Mouse (Mus musculus) heart, embryonic 16.5 days (tissue): ENCODE data around the gene Tecta. TPM values are rescaled to one million over a fixed set of nuclear protein-coding genes. Genes with fewer than 3 reads are reported as not detected.

Source experiments
- ATAC-seq: fragments of 200-750 bp; cut with Nextera tagmentation; replicated peaks from 2 replicates; pipeline ENCODE4 v1.8.0; 2017; ENCODE audit warnings: moderate number of reproducible peaks; ENCODE audit not compliant: insufficient read depth, low FRiP score; ENCODE audit errors: extremely low read depth
- H3K27ac ChIP-seq: fragments of 300-500 bp; sonication (generic); 2 replicates; pipeline ENCODE4 v1.5.1; 2014; ENCODE audit warnings: mild to moderate bottlenecking, low read length, control low read depth, moderate library complexity
- H3K27me3 ChIP-seq: fragments of 300-500 bp; sonication (generic); 2 replicates; pipeline ENCODE4 v1.6.1; 2014; ENCODE audit warnings: low read length, mixed read lengths; ENCODE audit not compliant: control insufficient read depth, insufficient read depth
- H3K36me3 ChIP-seq: fragments of 300-500 bp; sonication (generic); 2 replicates; pipeline ENCODE4 v1.6.1; 2014; ENCODE audit not compliant: control insufficient read depth, insufficient read depth
- H3K4me1 ChIP-seq: fragments of 300-500 bp; sonication (generic); 2 replicates; pipeline ENCODE4 v1.6.1; 2014; ENCODE audit warnings: low read length, mixed read lengths; ENCODE audit not compliant: control insufficient read depth, insufficient read depth
- H3K4me2 ChIP-seq: fragments of 300-500 bp; sonication (generic); 2 replicates; pipeline ENCODE4 v1.6.1; 2014; ENCODE audit warnings: low read depth, mild to moderate bottlenecking, control low read depth, low read length
- H3K4me3 ChIP-seq: fragments of 300-500 bp; sonication (generic); 2 replicates; pipeline ENCODE4 v1.5.1; 2014; ENCODE audit warnings: mild to moderate bottlenecking, control low read depth, low read length
- H3K9ac ChIP-seq: fragments of 300-500 bp; sonication (generic); 2 replicates; pipeline ENCODE4 v1.6.1; 2014; ENCODE audit warnings: low read length, control low read depth
- H3K9me3 ChIP-seq: fragments of 300-500 bp; sonication (generic); replicated peaks from 2 replicates; pipeline ENCODE4 v1.6.1; 2016; ENCODE audit warnings: low read length; ENCODE audit not compliant: control insufficient read depth
- WGBS: fragments of 180-500 bp; shearing (Covaris S2); extraction: QIAGEN DNeasy Blood & Tissue Kit; methylation state at CpG from one replicate; pipeline ENCODE4 v1.1.7; 2014; 5-methylcytosine and 5-hydroxymethylcytosine counted together
- polyA plus RNA-seq: library from polyadenylated mRNA; unstranded; fragments of >200 nt; fragmentation: Nextera tagmentation; extraction: Ambion mirVana; gene quantifications from 2 replicates; pipeline ENCODE4 v1.2.1, GENCODE M21; 2015

The Tecta gene
- polyA plus RNA-seq, 1 experiment from 2014 or later = 0.01 TPM

- H3K4me1 ChIP-seq = no peaks in the 10 kb centered on the region; the same call in 1 of the 2 replicates
- no peak overlapping the region for H3K9ac ChIP-seq
- H3K36me3 ChIP-seq = no peaks in the 10 kb centered on the region
- H3K27me3 ChIP-seq = peaks cover 12% of the 10 kb centered on the region
- H3K9me3 ChIP-seq = no peaks in the 10 kb centered on the region
- no peak overlapping the region for H3K27ac ChIP-seq
- H3K4me2 ChIP-seq = no peak overlapping the region
- peak; percentile 37; the same call in 1 of the 2 replicates for ATAC-seq
- 31% methylated on average over 2 of the region's 2 CpGs for WGBS
- no peak overlapping the region for H3K4me3 ChIP-seq
Observed at GRCm38 (mm10) chr9:42396141-42396540, 3.6 kb downstream of the Tecta start.

GRCm38 (mm10) chr9:42394903-42395302 lies 4.8 kb downstream of the Tecta start:
- H3K4me3 ChIP-seq = no peak overlapping the region
- no peaks in the 10 kb centered on the region for H3K9me3 ChIP-seq
- H3K4me2 ChIP-seq = no peak overlapping the region
- WGBS = 82% methylated on average over 6 of the region's 6 CpGs
- H3K27ac ChIP-seq = no peak overlapping the region
- H3K36me3 ChIP-seq = no peaks in the 10 kb centered on the region
- no peak overlapping the region for H3K9ac ChIP-seq
- no peak for ATAC-seq
- peaks cover 12% of the 10 kb centered on the region for H3K27me3 ChIP-seq
- H3K4me1 ChIP-seq = no peaks in the 10 kb centered on the region; the same call in 1 of the 2 replicates

DNA sequence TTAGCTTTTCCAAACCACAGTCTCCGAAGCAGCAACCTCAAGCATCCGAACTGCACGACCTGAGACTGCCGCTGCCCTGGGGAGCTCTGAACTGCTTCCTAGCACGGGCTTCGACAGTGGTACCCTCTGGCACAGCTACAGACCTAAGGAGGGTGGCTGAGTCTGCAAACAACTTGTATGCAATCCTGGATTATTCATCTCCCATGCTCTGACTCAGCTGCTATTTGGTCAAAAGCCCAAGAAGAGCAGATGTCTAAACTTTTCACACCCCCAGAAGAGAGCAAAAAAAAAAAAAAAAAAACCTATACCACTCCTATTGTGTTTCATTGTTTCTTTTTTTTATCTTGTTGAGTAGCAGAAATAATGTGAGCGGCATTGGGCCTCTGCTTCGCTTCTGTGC lies 5.4 kb downstream of the Tecta start:
- Histone ChIP-seq H3K27me3 (peaks cover 8% of the 10 kb centered on the region), H3K9ac (no peak overlapping the region), H3K9me3 (no peaks in the 10 kb centered on the region), H3K4me2 (no peak overlapping the region), H3K4me1 (no peaks in the 10 kb centered on the region; the same call in 1 of the 2 replicates), H3K4me3 (no peak overlapping the region), H3K27ac (no peak overlapping the region), H3K36me3 (no peaks in the 10 kb centered on the region)
- no peak for ATAC-seq
- 89% methylated on average over 8 of the region's 8 CpGs for WGBS

DNA sequence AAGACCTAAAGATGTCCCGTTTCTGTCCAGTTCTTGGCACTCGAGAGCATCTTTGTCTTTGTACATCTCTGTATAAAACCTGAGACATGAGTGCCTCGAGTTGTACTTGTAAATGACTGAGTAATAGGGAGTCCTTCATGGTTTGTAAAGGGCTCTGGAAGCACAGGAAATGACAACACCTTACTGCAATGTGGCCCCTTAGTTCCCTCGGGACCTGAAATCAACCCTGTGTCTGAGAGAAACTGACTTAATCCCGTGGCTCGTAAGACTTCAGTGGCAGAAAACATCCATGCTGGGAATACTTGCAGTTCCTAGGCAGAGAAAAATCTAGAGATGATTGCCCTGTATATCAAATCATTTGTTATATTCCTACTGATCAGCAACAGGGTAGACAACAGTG lies 6.8 kb downstream of the Tecta start:
- no peaks in the 10 kb centered on the region for H3K9me3 ChIP-seq
- H3K4me1 ChIP-seq = no peaks in the 10 kb centered on the region; the same call in 1 of the 2 replicates
- no peaks in the 10 kb centered on the region for H3K36me3 ChIP-seq
- no peak overlapping the region for H3K4me2 ChIP-seq
- no peak overlapping the region for H3K9ac ChIP-seq
- H3K4me3 ChIP-seq = no peak overlapping the region
- H3K27ac ChIP-seq = no peak overlapping the region
- WGBS = 45% methylated on average over 6 of the region's 6 CpGs
- ATAC-seq = no peak
- peaks cover 7% of the 10 kb centered on the region for H3K27me3 ChIP-seq

DNA sequence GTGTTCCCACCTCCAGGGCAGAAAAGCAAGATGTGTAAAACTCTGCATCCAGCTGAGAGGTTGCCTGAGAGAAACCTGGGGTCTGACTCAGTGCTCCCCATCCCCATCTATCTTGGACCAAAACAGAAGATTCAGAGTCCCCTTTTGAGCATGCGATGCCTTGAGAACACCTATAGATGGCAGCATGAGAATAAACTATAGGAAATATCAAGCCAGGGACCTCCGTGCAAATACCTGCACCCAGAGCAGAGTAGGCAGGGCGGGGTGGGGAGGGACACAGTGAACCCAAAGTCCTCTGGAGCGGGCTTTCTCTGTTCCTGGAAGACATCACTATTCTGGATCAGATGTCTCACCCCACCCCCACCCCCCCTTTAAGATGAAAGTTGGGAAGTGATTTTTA lies 11.2 kb downstream of the Tecta start:
- WGBS = 38% methylated on average over 4 of the region's 4 CpGs
- no peak overlapping the region for H3K4me2 ChIP-seq
- H3K27ac ChIP-seq = no peak overlapping the region
- peaks cover 10% of the 10 kb centered on the region for H3K27me3 ChIP-seq
- H3K4me1 ChIP-seq = no peaks in the 10 kb centered on the region
- no peak overlapping the region for H3K4me3 ChIP-seq
- no peaks in the 10 kb centered on the region for H3K9me3 ChIP-seq
- no peak overlapping the region for H3K9ac ChIP-seq
- no peaks in the 10 kb centered on the region for H3K36me3 ChIP-seq
- ATAC-seq = no peak

- ATAC-seq = no peak
- Histone ChIP-seq H3K9me3 (no peaks in the 10 kb centered on the region), H3K4me1 (no peaks in the 10 kb centered on the region), H3K9ac (no peak overlapping the region), H3K36me3 (no peaks in the 10 kb centered on the region), H3K27ac (no peak overlapping the region), H3K4me3 (no peak overlapping the region), H3K27me3 (peaks cover 10% of the 10 kb centered on the region), H3K4me2 (no peak overlapping the region)
- WGBS = 57% methylated on average over 8 of the region's 8 CpGs
Observed at GRCm38 (mm10) chr9:42387038-42387437, 12.7 kb downstream of the Tecta start.

DNA sequence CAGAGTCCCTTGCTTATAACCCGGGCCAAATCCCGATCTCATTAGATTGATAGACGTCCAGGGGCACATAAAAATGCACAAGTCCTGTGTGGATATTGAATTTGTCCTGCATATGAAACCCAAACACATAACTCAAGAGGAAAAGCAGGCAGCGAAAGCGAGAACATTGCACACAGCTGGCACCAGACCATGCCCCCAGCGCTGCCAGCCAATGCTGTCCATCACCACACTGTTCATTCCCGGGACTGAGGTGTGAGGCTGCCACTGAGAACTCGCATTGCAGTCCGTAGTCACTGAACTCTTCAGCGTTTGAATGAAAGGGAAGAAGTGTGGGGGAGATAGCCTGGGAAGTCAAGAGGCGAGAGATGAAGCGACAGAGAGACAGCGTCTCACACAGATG lies 14.1 kb downstream of the Tecta start:
- no peak for ATAC-seq
- Histone ChIP-seq H3K9ac (no peak overlapping the region), H3K4me1 (no peaks in the 10 kb centered on the region), H3K9me3 (peaks cover under 1% of the 10 kb centered on the region; the same call in 1 of the 2 replicates), H3K27me3 (peaks cover 8% of the 10 kb centered on the region), H3K27ac (no peak overlapping the region), H3K36me3 (no peaks in the 10 kb centered on the region), H3K4me3 (no peak overlapping the region), H3K4me2 (no peak overlapping the region)
- whole genome bisulfite sequencing = 71% methylated on average over 13 of the region's 13 CpGs

DNA sequence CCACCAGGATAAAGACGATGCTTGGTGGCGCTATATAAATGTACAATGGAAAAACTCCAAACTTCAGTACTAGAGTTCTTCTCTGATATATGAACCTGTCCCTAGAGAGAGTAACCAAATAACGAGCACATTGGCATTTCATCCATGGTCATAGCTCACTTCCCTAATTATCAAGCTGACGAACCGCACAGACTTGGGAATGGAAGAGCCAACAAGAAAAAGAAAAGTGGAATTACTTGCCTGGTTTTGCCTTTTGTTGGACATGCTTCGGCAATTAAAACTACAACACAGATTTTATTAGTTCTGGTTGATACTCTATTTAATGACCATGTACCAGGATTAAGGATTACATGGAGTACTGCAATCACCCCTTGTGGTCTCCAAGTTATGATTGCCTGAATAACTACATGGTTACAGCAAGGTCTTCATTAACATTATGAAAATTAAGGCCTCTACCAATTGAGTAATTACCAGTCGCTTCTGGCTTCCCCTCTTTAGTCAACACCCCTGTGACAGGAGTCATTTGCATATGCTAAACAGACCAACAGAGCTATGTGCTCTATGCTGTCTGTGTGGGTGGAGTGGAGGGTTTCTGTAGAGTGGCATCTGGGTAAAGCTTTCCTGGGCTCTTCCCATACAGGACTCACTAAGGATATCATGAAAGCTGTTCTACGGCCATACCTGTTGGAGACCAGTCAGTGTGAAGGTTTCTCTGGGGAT lies 16.9 kb downstream of the Tecta start:
- Histone ChIP-seq H3K4me3 (no peak overlapping the region), H3K27me3 (peaks cover 8% of the 10 kb centered on the region), H3K36me3 (no peaks in the 10 kb centered on the region), H3K4me2 (no peak overlapping the region), H3K9ac (no peak overlapping the region), H3K9me3 (peaks cover 3% of the 10 kb centered on the region), H3K27ac (no peak overlapping the region), H3K4me1 (no peaks in the 10 kb centered on the region)
- no peak for ATAC-seq
- 83% methylated on average over 8 of the region's 8 CpGs for WGBS

GRCm38 (mm10) chr9:42382063-42382462 lies 17.7 kb downstream of the Tecta start:
- no peaks in the 10 kb centered on the region for H3K4me1 ChIP-seq
- H3K36me3 ChIP-seq = no peaks in the 10 kb centered on the region
- no peak overlapping the region for H3K4me2 ChIP-seq
- H3K9me3 ChIP-seq = peaks cover 3% of the 10 kb centered on the region
- no peak overlapping the region for H3K4me3 ChIP-seq
- peaks cover 4% of the 10 kb centered on the region for H3K27me3 ChIP-seq
- 85% methylated on average over 5 of the region's 5 CpGs for WGBS
- no peak overlapping the region for H3K27ac ChIP-seq
- no peak for ATAC-seq
- H3K9ac ChIP-seq = no peak overlapping the region
